Mouse (Mus musculus): ENCODE data around the gene Fam217b. TPM values are rescaled to one million over a fixed set of nuclear protein-coding genes. Genes with fewer than 3 reads are reported as not detected.

Gene Fam217b
- polyA plus RNA-seq, 1 experiment from 2014 or later: 6.2 TPM

GRCm38 (mm10) chr2:178429426-178429825 is 15.1 kb downstream of the Fam217b start:
- Histone ChIP-seq H3K36me3 (ENCODE audit: control insufficient read depth, insufficient read depth) (no peaks in the 10 kb centered on the region), H3K27ac (ENCODE audit: low read length) (no peak overlapping the region), H3K27me3 (replicated peaks; ENCODE audit: control insufficient read depth, insufficient read depth, low read length) (no peaks in the 10 kb centered on the region), H3K4me3 (replicated peaks; ENCODE audit: low read length) (no peak overlapping the region), H3K4me1 (replicated peaks; ENCODE audit: control insufficient read depth, insufficient read depth, low read length) (no peaks in the 10 kb centered on the region; the same call in 1 of the 2 replicates), H3K9me3 (ENCODE audit: control insufficient read depth, low read length) (no peaks in the 10 kb centered on the region), H3K9ac (replicated peaks; ENCODE audit: low read depth, low read length) (no peak overlapping the region), H3K4me2 (ENCODE audit: low read length) (no peak overlapping the region)
- no peak for ATAC-seq
- WGBS: 79% methylated on average over 6 of the region's 6 CpGs

- no peak for ATAC-seq
- Histone ChIP-seq H3K27ac (ENCODE audit: low read length) (no peak within 1 kb of the TSS), H3K4me1 (replicated peaks; ENCODE audit: control insufficient read depth, insufficient read depth, low read length) (no peaks in the 10 kb centered on the region; the same call in 1 of the 2 replicates), H3K9me3 (ENCODE audit: control insufficient read depth, low read length) (no peaks in the 10 kb centered on the region), H3K9ac (replicated peaks; ENCODE audit: low read depth, low read length) (no peak within 1 kb of the TSS), H3K4me2 (ENCODE audit: low read length) (no peak within 1 kb of the TSS), H3K36me3 (ENCODE audit: control insufficient read depth, insufficient read depth) (no peaks in the 10 kb centered on the region), H3K27me3 (replicated peaks; ENCODE audit: control insufficient read depth, insufficient read depth, low read length) (no peaks in the 10 kb centered on the region), H3K4me3 (replicated peaks; ENCODE audit: low read length) (no peak within 1 kb of the TSS)
- 80% methylated on average over 4 of the region's 4 CpGs for WGBS
These were observed 15.9 kb downstream of the Fam217b start, which contains the start of gene Cdh26 for GRCm38 (mm10) chr2:178430231-178430630. Cdh26 (plus strand) TSS chr2:178430531.

DNA sequence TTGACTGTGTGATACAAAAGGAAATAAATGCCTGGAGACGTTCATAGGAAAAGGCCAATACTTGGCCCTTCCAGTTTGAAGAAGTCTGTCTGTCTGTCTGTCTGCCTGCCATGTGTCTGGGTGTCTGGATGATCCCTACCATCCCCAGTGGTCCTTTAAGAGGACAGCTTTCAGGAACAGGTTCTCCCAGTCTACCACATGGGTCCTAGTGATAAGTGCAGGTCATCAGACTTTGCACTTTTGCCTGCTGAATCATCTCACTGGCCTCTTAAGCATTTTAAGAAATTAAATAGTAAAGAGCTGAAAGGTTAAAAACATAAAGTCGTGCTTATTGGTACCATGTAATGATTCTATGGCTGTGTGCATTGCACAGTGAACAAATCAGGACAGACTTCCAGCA is 19.2 kb downstream of the Fam217b start:
- H3K4me2 ChIP-seq (ENCODE audit: low read length): no peak overlapping the region
- H3K27me3 ChIP-seq (replicated peaks; ENCODE audit: control insufficient read depth, insufficient read depth, low read length): no peaks in the 10 kb centered on the region
- H3K9ac ChIP-seq (replicated peaks; ENCODE audit: low read depth, low read length): no peak overlapping the region
- H3K36me3 ChIP-seq (ENCODE audit: control insufficient read depth, insufficient read depth): no peaks in the 10 kb centered on the region
- 82% methylated on average over 2 of the region's 2 CpGs for WGBS
- H3K27ac ChIP-seq (ENCODE audit: low read length): no peak overlapping the region
- no peaks in the 10 kb centered on the region for H3K4me1 ChIP-seq (replicated peaks; ENCODE audit: control insufficient read depth, insufficient read depth, low read length)
- no peak for ATAC-seq
- H3K4me3 ChIP-seq (replicated peaks; ENCODE audit: low read length): no peak overlapping the region
- H3K9me3 ChIP-seq (ENCODE audit: control insufficient read depth, low read length): no peaks in the 10 kb centered on the region

DNA sequence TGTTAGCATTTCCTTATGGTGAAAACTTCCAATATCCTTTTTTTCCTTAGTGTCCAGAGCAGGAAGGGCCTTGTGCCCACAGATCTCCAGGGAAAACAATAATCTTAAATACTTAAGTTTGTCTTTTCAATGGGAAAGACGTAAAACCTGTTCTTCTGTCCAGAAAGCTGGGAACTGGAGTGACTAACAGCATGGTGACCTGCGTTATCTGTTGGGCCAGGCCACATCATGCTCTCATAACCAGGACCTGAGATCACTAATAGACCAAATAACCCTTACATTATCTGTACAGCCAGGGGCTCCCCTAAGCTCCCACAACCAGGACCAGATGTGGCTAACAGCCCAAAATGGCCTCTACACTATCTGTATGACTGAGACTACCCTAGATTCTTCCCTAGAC is 19.6 kb downstream of the Fam217b start:
- WGBS: 91% methylated on average over 2 of the region's 2 CpGs

DNA sequence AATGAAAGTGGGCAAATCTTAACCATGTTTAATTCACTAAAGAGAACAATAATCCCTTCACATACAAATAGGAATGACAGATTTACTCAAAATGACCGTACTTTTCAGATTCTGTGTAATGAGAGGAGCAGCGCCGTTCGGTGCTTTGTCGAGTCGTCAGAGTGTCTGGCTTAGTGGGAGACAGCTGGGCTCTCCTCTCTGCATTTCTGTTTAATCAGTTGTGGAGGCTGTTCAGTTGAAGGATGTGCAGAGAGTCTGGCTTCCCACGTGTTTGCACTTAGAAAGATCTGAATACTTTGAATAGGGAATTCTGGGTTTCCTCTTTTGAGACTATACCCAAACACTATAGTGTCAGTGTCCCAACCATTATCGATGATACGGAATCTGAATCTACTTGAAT is 23.0 kb downstream of the Fam217b start:
- no peak overlapping the region for H3K9ac ChIP-seq (replicated peaks; ENCODE audit: low read depth, low read length)
- no peaks in the 10 kb centered on the region for H3K36me3 ChIP-seq (ENCODE audit: control insufficient read depth, insufficient read depth)
- ATAC-seq: peak; percentile 57; the same call in 1 of the 2 replicates
- H3K4me3 ChIP-seq (replicated peaks; ENCODE audit: low read length): no peak overlapping the region
- no peaks in the 10 kb centered on the region for H3K9me3 ChIP-seq (ENCODE audit: control insufficient read depth, low read length)
- no peak overlapping the region for H3K27ac ChIP-seq (ENCODE audit: low read length)
- no peaks in the 10 kb centered on the region for H3K4me1 ChIP-seq (replicated peaks; ENCODE audit: control insufficient read depth, insufficient read depth, low read length)
- WGBS: 45% methylated on average over 9 of the region's 9 CpGs
- H3K27me3 ChIP-seq (replicated peaks; ENCODE audit: control insufficient read depth, insufficient read depth, low read length): no peaks in the 10 kb centered on the region
- no peak overlapping the region for H3K4me2 ChIP-seq (ENCODE audit: low read length)

More for the DNA sequence above, 19.6 kb downstream of the Fam217b start:
- H3K27me3 ChIP-seq (replicated peaks; ENCODE audit: control insufficient read depth, insufficient read depth, low read length): no peaks in the 10 kb centered on the region
- H3K9ac ChIP-seq (replicated peaks; ENCODE audit: low read depth, low read length): no peak overlapping the region
- H3K4me2 ChIP-seq (ENCODE audit: low read length): no peak overlapping the region
- no peak overlapping the region for H3K27ac ChIP-seq (ENCODE audit: low read length)
- H3K9me3 ChIP-seq (ENCODE audit: control insufficient read depth, low read length): no peaks in the 10 kb centered on the region
- H3K36me3 ChIP-seq (ENCODE audit: control insufficient read depth, insufficient read depth): no peaks in the 10 kb centered on the region
- H3K4me1 ChIP-seq (replicated peaks; ENCODE audit: control insufficient read depth, insufficient read depth, low read length): no peaks in the 10 kb centered on the region
- no peak overlapping the region for H3K4me3 ChIP-seq (replicated peaks; ENCODE audit: low read length)
- ATAC-seq: no peak

DNA sequence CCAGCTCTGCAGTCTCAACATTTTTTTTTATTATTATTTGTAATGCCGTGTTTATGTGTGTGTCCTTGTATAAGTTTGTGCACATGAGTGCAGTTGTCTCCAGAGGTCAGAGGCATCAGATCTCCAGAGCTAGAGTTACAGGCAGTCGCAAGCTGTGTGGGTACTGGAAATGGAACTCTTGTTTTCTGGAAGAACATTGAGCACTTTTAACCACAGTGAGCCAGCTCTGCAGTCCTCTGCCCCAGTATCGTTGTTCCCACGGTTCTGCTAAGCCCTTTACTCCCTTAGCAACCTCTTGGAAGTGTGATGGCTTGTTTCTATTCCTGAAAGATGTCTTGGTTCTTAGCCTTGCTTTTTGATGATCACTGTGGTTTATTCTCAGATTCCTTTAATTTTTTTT is 35.1 kb downstream of the Fam217b start:
- WGBS: 95% methylated on average over 4 of the region's 4 CpGs
- no peak for ATAC-seq

DNA sequence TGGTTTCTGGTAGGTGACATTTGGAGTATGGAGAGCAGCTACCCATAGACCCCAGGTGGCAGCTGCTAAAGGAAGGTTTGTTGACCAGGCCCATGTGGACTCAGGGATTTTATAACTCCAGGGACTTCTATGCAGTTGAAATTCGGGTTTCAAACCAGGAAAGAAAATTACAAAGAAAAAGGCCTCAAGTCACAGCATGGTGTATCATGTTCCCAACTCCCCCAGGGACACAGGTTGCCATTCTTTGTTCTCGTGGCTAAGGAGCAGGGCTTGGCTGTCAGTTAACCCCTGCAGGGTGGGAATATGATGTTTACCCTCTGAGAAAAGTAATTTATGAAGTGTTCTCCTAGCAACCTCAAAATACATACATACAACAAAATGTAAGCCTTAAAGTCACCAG is 35.9 kb downstream of the Fam217b start:
- H3K4me1 ChIP-seq (replicated peaks; ENCODE audit: control insufficient read depth, insufficient read depth, low read length): peaks cover 7% of the 10 kb centered on the region
- no peak overlapping the region for H3K9ac ChIP-seq (replicated peaks; ENCODE audit: low read depth, low read length)
- H3K27me3 ChIP-seq (replicated peaks; ENCODE audit: control insufficient read depth, insufficient read depth, low read length): no peaks in the 10 kb centered on the region
- no peak for ATAC-seq
- H3K4me3 ChIP-seq (replicated peaks; ENCODE audit: low read length): no peak overlapping the region
- H3K9me3 ChIP-seq (ENCODE audit: control insufficient read depth, low read length): no peaks in the 10 kb centered on the region
- no peak overlapping the region for H3K27ac ChIP-seq (ENCODE audit: low read length)
- whole genome bisulfite sequencing: 12% methylated on average over 2 of the region's 2 CpGs
- no peak overlapping the region for H3K4me2 ChIP-seq (ENCODE audit: low read length)
- H3K36me3 ChIP-seq (ENCODE audit: control insufficient read depth, insufficient read depth): no peaks in the 10 kb centered on the region

More for the DNA sequence above, 35.1 kb downstream of the Fam217b start:
- Histone ChIP-seq H3K9me3 (ENCODE audit: control insufficient read depth, low read length) (no peaks in the 10 kb centered on the region), H3K4me3 (replicated peaks; ENCODE audit: low read length) (no peak overlapping the region), H3K9ac (replicated peaks; ENCODE audit: low read depth, low read length) (no peak overlapping the region), H3K36me3 (ENCODE audit: control insufficient read depth, insufficient read depth) (no peaks in the 10 kb centered on the region), H3K27ac (ENCODE audit: low read length) (no peak overlapping the region), H3K27me3 (replicated peaks; ENCODE audit: control insufficient read depth, insufficient read depth, low read length) (no peaks in the 10 kb centered on the region), H3K4me2 (ENCODE audit: low read length) (no peak overlapping the region), H3K4me1 (replicated peaks; ENCODE audit: control insufficient read depth, insufficient read depth, low read length) (no peaks in the 10 kb centered on the region; the same call in 1 of the 2 replicates)

DNA sequence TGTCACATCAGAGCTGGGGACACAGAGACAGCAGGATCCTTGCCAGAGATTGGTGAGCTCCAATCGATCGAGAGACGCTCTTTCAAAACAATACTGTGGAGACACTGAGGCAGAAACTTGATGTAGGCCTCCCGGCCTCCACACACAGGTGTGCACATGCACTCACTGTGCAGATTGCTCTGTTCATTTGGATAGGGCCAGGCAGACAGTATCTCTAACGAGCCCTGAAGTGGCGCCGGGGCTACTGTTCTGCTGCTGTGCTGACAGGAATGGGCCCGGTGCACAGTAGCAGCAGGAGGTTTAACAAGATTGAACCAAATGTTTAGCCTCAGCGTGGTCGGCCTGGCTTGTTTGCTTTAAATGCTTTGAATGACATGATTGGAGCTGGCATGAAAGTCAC is 36.6 kb downstream of the Fam217b start:
- H3K27ac ChIP-seq (ENCODE audit: low read length): no peak overlapping the region
- H3K4me2 ChIP-seq (ENCODE audit: low read length): no peak overlapping the region
- no peaks in the 10 kb centered on the region for H3K9me3 ChIP-seq (ENCODE audit: control insufficient read depth, low read length)
- H3K4me1 ChIP-seq (replicated peaks; ENCODE audit: control insufficient read depth, insufficient read depth, low read length): peaks cover 12% of the 10 kb centered on the region
- no peak overlapping the region for H3K4me3 ChIP-seq (replicated peaks; ENCODE audit: low read length)
- WGBS: 48% methylated on average over 10 of the region's 10 CpGs
- no peaks in the 10 kb centered on the region for H3K36me3 ChIP-seq (ENCODE audit: control insufficient read depth, insufficient read depth)
- no peak for ATAC-seq
- no peak overlapping the region for H3K9ac ChIP-seq (replicated peaks; ENCODE audit: low read depth, low read length)
- no peaks in the 10 kb centered on the region for H3K27me3 ChIP-seq (replicated peaks; ENCODE audit: control insufficient read depth, insufficient read depth, low read length)

DNA sequence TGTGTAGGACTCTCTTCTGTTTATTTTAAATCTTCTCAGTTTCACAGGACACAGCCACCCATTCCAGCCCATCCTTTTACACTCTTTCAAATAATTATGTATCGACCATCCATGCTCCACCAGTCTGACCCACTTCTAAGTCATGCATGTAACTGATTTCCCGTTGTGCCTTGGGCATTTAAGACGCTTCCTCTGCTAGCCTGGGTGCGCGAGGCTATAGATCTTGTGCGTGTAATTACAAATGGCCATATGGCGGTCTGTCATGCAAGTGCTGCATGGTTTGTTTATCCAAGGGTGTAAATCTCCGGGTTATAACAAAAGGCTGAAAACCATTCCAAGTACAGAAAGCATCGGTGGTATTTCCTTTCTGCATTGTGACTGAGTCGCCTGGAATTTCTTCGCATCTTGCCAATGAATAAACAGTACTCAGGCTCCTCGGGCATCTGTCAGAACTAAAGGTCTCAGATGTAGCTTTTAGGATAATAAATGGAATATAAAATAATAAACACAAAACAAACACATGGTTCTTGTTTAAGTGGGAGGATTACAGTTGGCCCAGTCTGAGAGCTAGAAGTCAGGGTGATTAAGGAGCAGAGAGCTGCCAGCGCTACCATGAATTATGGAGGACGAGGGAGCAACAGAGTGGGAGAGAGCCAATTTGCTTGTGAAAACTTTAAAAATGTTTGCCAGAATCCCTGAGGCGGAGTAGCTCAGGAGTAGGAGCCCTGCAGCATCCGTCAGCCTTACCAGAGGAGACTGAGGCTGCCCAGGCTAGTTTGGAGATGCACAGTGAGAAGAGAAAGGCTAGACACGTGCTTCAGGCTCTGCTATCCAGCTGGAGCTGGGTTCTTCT is 40.6 kb downstream of the Fam217b start:
- peak overlapping the region; percentile 16 for H3K27ac ChIP-seq (ENCODE audit: low read length)
- peak overlapping the region; percentile 27 for H3K4me2 ChIP-seq (ENCODE audit: low read length)
- H3K4me1 ChIP-seq (replicated peaks; ENCODE audit: control insufficient read depth, insufficient read depth, low read length): peaks cover 12% of the 10 kb centered on the region
- ATAC-seq: peak; percentile 88
- WGBS: 17% methylated on average over 17 of the region's 17 CpGs
- no peak overlapping the region for H3K9ac ChIP-seq (replicated peaks; ENCODE audit: low read depth, low read length)
- no peaks in the 10 kb centered on the region for H3K9me3 ChIP-seq (ENCODE audit: control insufficient read depth, low read length)
- H3K36me3 ChIP-seq (ENCODE audit: control insufficient read depth, insufficient read depth): no peaks in the 10 kb centered on the region
- no peak overlapping the region for H3K4me3 ChIP-seq (replicated peaks; ENCODE audit: low read length)
- H3K27me3 ChIP-seq (replicated peaks; ENCODE audit: control insufficient read depth, insufficient read depth, low read length): no peaks in the 10 kb centered on the region
